Mouse (Mus musculus): ENCODE measurements around the gene Rasa3.

DNA sequence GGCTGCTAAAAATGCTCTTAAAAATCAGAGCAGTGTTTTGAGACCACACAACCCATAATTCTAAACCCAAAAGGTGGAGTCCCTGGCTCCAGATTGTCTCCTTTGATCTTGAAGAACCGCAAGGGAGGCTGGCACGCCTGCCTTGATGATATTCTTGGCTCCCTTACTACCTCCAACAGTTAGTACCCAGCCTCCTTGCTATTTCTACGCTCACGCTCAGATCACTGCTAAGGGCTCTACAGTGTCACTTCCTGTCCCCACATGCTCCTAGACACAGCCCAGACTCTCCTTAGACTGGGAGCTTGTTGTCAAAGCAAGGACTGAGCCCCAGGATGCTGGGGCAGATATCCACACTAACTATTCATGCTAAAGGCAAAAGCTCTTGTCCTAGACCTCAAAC lies 46.6 kb downstream of the Rasa3 start:
- TF ChIP-seq CTCF (IDR thresholded peaks at IDR 0.05; ENCODE audit: low read depth) (no peak), EP300 (optimal IDR thresholded peaks at IDR 0.05) (no peak)
